Mouse (Mus musculus) R1 (cell line): ENCODE results near the gene Hist1h2bf.
A peak's percentile ranks its signal among the peaks of the same experiment; 100 is the strongest.

Experiments used
- DNase-seq: peaks from one replicate; pipeline ENCODE4 v3.0.0-alpha.2; 2018; ENCODE audit warnings: low read depth, low spot score

Gene Hist1h2bf

DNA sequence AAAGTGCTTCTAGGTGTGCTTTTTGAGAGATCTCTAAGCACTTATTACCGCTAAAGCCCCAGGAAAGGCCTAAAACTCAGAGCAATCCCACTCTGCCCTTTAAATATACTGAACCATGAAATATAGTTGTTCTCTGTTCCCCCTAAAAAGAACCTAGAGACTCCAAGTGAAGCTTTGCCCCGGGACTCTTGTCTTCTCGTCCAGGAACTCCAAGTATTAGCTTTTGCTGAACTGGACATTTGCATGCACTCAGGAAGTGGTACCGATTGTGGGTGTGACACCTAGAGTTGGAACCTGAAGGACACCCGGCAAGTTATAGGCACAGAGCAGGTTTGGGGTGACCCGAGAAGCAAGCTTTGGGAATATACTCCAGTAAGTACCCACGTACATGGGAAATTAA is 17.2 kb upstream of the Hist1h2bf start:
- no peak for DNase-seq

DNA sequence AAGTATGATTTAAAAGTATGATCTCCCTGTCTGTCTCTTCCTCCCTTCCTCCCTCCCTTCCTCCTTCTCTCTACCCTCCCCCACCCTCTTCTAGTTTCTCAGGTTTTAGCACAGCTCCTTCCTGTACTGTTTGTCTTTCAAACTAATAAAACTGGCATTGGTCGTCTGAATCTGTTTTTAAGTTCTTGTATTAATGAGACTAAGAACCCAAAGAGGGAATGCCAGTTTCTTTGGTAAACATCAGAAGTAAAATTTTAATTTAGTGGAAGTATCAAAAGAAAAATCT is 12.9 kb upstream of the Hist1h2bf start:
- peak; percentile 42 for DNase-seq

DNA sequence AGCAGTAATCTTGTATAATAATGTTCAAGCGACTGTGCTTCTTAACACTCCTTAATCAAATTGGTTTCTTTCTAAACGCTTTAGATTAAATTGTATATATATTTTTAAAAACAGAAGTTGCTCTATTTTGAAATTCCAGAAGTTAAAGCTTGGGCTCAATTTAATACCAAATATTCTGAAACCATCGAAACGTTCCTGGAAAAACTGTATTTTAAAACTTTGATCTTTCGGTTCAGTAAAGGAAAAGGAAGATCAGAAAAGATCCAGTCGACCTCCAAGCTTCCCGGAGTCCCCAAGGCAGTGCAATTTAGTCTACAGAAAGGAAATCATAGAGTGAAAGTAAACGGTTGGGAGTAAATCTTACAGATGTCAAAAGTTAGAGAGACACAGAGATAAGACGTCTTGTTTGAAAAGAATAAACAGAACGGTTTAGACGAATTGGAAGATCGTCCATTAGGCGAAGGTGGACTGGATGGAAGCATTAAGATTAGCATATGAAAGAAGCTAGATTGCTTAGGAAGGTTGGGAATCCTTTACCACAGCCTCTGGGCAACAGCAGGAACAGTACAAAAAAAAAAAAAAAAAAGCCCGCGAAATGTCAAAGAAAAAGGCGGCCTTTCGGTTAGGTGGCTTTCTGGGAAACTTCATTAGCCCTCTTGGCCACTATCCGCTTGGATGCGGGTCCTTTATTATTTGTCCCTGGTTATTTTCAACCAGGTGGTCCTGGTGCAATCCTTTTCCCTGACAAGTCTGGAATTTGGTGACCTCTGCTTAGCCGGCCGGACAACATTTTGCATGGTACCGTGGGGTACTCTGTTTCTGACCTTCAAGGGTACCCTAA is 12.3 kb upstream of the Hist1h2bf start:
- peak; percentile 89 for DNase-seq

DNA sequence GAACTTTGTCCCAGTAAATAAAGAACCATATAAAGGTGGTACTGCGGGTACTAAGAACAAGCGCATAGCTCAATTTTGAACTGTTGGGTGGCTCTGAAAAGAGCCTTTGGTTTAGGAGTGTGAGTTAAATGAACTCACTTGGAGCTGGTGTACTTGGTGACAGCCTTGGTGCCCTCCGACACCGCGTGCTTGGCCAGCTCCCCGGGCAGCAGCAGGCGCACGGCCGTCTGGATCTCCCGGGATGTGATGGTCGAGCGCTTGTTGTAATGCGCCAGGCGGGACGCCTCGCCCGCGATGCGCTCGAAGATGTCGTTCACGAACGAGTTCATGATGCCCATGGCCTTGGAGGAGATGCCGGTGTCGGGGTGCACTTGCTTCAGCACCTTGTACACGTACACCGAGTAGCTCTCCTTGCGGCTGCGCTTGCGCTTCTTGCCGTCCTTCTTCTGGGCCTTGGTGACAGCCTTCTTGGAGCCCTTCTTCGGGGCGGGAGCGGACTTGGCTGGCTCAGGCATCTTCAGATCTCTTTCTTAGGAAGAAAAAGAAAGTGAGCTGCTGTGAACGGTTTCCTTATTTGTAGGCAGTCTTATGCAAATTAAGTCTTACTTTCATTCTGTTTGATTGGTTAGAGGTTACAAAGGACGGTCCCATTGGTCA is 11.6 kb upstream of the Hist1h2bf start:
- DNase-seq, result peak; percentile 96

DNA sequence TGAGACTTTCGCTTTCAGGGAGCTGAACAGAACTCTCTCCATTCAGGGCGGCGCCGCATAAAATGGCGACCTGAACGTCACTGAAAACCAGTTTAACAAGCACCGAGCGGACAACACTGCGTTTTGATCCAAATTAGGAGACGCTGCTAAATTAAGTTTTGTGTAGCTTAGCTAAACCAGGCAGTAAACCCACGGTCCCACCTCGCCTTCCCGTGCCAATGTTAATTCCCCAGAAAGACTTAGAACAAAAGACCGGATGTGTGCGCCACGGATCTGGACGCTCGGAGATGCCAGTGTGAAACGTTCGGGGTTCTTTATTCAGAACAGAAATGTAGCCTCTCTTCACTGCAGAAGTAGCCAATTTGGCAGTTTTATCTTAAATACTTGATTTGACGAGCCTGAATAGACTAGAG is 11.0 kb upstream of the Hist1h2bf start:
- DNase-seq, result peak; percentile 92

DNA sequence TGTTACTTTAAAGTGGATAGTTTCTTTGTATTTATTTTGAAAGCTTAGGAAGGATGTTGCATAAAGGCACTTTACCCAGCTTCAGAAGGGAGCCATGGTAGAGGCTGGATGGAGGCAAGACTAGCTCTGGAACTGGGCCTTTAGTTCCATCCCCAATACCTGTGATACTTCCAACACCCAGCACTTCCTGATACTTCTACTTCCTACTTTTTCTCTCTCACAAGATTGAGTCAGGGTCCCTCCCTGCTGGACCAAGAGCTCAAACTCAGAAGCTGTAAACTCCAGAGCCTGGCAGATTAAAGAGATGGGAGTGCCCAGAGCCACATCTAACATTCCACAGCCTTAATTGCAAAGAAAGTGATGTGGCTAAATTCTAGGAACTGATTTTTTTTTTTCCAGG is 10.3 kb upstream of the Hist1h2bf start:
- peak; percentile 64 for DNase-seq

DNA sequence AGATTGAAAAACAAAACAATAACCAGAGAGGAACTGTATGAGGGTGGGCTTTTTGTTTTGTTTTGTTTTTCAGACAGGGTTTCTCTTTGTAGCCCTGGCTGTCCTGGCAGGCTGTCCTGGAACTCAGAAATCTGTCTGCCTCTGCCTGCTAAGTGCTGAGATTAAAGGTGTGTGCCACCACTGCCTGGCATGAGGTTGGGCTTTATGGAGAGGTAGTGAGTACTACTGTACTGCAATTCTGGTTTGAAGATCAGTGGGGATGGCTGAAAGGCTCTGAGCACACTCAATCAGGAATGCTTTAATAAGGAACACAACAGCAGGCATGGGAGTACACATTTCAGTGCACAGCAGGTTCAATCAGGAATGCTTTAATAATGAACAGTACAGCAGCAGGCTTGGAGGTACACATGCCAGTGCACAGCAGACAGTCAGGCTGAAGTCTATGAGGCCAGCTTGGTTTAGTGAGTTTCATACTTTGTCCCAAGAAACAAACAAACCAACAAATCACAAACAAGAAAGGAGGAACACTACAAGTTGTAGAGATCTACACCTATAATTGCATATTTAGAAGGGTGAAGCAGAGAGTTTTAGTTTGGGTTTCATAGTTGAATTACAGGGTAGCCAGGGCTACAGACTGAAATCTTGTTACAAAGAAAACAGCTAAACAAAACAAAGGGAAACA is 9.5 kb upstream of the Hist1h2bf start:
- no peak for DNase-seq

DNA sequence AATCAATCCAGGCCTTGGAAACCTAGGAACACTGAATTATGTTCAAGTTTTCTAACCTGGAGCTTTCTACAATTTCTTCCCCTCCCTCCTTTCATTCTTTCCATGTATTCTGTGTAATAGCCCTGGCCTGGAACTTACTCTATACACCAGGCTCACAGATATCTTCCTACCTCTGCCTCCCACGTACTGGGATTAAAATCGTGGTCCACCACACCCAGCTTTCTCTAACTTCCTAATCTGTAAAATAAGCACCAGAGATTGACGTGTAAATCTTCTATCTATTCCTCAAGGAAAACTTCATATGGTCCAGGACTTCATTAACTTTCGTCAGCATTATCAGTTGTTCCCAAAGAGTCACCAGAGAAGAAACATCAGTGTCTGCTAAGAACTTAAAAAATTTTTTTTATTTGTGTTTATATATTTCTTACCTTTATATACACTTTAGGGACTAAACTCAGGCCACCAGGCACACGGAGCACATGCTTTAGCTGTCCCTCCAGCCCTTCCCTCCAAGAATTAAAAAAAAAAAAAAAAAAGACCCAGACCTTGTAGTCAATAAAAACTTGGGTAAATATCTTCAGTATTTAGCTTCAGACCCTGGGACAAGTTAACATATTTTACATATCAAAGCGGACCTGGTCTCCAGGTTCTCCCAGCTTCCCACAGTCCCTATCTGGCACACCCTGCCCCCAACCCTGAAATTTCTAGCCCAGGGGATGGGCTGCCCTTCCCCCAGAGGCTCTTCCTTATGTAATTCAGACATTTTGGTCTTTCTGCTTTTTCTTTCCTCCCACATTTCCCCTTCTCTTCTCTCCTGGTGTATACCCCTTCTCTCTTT is 8.4 kb upstream of the Hist1h2bf start:
- DNase-seq, result peak; percentile 90

DNA sequence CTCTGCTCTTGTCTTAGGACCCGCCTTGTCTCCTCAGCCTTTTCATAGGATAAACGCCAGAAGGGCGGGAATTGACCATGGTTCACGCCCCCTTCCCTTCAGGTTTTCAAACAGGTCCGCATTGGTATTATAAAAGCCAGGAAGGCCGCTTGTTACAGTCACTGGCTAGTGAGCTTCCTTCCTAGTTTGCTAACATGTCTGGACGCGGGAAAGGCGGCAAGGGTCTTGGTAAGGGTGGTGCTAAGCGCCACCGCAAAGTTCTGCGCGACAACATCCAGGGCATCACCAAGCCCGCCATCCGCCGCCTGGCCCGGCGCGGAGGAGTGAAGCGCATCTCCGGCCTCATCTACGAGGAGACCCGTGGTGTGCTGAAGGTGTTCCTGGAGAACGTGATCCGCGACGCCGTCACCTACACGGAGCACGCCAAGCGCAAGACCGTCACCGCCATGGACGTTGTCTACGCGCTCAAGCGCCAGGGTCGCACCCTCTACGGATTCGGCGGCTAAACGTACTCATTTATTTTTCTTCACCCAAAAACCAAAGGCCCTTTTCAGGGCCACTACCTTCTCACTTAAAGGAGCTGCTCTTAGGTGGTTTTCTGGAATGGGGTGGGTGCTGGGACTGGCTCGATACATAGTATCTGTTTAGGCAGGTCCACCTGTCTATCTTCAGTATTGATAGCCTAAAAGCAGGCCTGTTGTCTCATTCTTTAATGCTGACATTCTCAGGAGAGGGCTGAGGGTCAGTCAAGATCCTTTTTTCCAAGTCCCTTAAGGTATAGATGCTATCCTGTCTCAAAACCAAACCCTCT is 7.6 kb upstream of the Hist1h2bf start, which contains the start of gene Hist1h4d:
Gene Hist1h4d, plus strand, starts transcription at position 191 of the 811 bp plus-strand sequence.
- peak; percentile 98 for DNase-seq

DNA sequence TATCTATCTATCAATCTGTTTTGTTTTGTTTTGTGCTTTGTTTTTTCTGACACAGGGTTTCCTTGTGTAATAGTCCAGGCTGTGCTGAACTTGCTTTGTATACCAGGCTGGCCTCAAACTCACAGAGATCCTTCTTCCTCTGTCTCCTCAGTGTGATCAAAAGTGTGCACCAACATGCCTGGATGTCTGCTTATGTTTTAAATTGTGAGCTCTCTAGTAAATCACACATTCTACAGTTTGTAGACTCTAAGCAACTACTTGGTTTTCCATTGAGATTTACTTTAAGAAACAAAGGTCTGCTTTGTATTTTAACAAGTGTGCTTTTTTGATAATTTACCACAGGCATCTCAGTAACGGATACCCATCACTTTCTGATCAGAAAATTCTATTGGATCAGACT is 3.8 kb upstream of the Hist1h2bf start:
- DNase-seq, result no peak

DNA sequence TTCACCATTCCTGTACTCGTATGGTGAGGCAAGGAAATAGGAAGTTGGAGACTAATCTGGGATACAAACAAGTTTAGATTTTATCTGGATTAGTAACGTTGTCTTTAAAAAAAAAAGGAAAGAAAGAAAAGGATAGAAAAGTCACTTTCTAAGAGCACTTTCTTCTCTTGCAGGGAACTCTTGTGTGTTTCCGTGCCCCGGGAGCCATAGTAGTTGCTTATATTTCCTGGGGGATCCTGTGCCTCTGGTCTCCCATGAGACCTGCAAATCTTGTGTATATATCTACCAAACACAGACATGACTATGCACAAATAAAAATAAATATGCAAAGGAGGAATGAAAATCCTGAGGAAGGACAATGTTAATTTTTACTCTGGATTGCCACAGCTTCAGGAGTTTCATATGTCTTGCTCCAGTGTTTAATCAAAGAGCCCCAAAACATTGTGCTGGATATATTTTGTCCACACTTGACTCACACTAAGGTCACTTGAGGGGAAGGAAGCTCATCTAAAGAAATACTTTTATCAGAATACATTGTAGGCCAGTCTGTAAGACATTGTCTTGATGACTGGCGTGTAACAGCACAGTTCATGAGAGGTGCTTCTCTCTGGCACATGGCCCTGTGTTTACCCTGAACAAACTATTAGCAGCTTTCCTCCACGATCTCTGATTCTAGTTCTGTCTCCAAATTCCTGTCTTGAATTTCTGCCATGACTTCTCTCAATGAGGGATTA is 3.1 kb upstream of the Hist1h2bf start:
- no peak for DNase-seq

DNA sequence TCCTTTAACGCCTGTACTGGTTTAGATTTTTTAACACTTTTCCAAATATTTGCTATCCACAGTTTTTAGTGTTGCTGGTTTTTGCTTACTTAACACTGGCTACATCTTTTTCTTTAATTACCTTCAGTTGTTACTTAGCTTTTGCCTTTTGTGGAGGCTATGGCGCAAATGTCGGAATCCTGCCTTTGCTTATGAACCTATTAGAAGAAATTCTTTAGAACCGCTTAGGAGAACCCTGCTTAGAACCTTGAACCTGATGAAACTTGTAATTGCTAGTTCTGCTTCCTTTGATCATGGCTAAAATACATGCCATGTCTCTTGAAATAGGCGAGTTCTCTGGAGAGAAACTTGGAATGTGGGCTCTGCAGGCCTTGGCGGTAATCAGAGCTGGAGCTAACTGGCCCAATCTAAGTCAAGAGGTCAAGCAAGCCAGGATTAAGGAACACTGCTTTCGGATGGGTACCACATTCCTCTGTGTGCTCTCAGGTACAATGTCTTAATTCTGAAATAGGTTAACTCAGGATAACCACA is 2.4 kb upstream of the Hist1h2bf start:
- DNase-seq, result peak; percentile 81

DNA sequence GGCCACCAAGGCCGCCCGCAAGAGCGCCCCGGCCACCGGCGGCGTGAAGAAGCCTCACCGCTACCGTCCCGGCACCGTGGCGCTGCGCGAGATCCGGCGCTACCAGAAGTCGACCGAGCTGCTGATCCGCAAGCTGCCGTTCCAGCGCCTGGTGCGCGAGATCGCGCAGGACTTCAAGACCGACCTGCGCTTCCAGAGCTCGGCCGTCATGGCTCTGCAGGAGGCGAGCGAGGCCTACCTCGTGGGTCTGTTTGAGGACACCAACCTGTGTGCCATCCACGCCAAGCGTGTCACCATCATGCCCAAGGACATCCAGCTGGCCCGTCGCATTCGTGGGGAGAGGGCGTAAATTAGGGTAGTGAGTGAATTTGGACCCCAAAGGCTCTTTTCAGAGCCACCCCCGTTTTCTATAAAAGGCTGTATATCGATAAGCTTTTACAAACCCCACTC is 1.9 kb upstream of the Hist1h2bf start:
- DNase-seq, result peak; percentile 42

DNA sequence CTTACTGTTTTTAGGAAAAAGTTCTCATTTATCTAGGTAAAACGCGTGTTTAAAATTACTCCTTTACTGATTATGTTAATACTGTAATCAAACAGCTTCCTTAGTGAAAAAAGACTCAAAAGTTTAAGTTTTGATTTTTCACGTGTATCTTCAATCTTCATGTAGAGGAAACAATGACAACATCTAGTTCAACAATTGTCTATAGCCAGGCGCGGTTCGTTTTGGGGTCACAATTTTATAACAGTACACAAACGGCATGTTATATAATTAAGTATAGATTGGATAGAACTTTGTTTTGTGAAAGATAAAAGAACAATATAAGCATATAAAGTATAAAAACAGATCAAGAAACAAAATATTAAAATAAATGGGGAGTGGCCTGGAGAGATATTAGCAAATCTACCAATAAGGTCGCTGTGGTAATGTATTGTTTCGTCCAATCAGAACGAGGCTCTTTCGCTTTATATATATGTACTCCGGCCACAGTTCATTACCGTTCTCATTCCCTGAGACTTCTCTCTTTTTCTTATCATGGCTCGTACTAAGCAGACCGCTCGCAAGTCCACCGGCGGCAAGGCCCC is 1.4 kb upstream of the Hist1h2bf start, which contains the start of gene Hist1h3d:
Gene Hist1h3d, plus strand, starts transcription at position 493 of the 581 bp plus-strand sequence.
- peak; percentile 91 for DNase-seq

DNA sequence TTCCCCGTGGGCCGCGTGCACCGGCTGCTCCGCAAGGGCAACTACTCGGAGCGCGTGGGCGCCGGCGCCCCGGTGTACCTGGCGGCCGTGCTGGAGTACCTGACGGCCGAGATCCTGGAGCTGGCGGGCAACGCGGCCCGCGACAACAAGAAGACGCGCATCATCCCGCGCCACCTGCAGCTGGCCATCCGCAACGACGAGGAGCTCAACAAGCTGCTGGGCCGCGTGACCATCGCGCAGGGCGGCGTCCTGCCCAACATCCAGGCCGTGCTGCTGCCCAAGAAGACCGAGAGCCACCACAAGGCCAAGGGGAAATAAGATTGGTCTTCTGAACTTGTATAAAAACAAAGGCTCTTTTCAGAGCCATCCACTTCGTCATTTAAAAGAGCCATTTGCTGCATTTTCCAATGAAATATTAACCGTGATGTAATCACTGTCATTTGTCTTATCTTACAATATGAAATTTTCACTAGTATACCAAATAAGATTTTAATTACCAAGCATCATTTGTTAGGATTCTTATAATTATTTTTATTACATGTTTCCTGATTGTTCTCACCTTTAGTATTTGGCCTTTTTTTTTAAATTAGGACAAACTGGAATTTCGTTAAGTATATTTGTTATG is 662 bp upstream of the Hist1h2bf start:
- DNase-seq, result peak; percentile 62

DNA sequence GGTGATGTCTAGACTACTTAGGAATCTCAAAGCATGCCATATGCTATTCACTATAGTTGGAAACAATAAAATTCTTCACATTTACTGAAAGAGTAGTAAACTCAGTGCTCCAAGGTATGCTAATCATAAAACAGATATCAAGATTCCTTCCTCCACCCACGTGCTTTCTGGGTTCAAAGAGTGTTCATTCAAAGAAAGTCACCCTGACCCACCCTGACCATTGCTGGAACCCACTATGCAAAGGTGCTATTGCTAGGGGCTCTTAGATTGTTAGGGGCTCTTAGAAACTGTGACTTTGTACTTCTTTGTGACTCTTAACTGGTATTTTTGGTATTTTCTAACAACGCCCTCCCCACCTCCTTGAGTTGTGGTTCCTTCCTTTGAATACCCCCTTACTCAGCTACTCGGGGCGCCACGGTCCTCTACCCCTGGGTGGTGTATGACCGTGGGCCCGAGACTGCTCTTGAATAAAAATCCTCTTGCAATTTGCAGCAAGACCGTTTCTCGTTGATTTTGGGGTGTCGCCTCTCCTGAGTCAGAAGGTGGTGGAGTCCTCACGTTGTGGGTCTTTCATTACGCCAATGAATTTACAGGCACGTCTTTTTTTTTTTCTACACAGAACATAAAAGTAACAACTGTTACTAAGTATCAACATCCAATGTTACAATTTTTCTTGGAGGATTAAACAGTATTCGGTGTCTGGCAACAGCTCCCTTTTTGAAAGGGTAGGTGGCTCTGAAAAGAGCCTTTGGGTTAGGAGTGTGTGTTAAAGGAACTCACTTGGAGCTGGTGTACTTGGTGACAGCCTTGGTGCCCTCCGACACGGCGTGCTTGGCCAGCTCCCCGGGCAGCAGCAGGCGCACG is 730 bp downstream of the Hist1h2bf start:
- peak; percentile 51 for DNase-seq

DNA sequence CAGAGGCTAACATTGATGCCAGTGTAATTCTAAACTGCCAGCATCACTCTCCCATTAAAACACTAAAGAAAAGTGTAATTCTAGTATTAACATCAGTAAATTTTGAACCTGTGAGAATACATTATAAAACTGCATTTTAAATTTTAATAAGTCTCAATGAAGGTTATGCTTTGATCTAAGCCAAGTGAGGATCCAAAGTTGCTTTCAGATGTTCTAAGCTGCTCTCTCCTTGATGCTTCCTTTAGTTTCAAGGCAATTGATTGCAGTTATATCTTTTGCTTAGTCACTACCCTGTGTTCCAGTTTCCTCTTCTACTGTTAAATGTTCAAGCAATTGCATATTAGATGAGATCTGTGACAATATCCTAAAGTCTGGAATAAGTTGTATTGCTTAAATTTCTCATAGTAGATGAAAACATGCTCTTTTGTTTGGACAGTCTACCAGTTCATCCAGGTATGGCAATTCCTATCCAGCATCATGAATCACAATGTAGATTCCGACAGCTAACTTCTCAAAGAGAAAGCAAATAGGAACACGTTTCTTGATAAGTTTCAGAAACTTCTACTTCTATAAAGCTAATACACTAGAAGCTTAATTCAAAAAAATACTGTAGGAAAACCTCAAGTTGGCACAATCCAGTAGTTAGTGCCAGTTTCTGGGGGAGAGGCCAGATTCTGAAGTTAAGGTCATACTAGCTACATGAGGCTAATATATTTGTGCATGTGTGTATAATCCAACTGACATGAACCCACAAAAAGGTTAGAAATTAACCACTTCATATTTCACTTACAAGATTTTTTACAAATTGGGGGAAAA is 1.6 kb downstream of the Hist1h2bf start:
- DNase-seq, result peak; percentile 57
